Mouse (Mus musculus) gastrocnemius, adult 18-20 months (tissue): ENCODE results near the gene Sema3b. TPM values are rescaled to one million over a fixed set of nuclear protein-coding genes. Genes with fewer than 3 reads are reported as not detected.

Experiments
- DNase-seq: peaks from one replicate; pipeline ENCODE4 v3.0.0; 2021; ENCODE audit warnings: low spot score
- total RNA-seq, 2 experiments: library from RNA; stranded (reverse); gene quantifications; 2 replicates each; pipeline ENCODE4 v1.2.3; 2021

Sema3b gene
- total RNA-seq, 2 experiments from 2014 or later = 11.0 to 11.4 TPM

DNA sequence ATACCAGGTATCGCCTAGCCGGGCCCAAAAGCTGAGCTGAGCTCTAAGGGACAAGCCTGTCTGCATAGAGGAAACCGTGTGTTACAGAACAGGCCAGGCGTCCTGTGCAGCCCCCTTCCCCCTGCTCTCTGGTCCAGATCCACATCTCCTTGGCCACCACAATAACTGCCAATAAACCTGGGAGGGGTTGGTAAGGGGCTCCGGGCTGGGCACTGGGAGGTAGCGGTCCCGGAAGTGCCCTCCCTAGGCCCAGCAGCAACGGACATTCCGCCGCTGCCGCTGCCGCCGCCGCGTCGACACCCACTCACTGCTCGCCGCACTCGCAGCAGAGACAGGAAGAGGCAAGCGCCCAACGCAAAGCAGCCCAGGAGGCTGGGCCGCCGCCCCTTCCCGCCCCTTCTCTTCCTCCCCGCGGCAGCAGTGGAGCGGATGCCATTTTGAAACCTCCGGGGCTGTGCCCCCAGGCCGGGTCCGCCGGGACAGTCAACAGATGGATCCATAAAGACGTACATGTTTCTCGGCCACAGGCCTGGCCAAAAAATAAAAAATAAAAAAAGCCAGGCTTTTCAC, 24.1 kb upstream of the Sema3b start:
- peak; percentile 75 for DNase-seq

DNA sequence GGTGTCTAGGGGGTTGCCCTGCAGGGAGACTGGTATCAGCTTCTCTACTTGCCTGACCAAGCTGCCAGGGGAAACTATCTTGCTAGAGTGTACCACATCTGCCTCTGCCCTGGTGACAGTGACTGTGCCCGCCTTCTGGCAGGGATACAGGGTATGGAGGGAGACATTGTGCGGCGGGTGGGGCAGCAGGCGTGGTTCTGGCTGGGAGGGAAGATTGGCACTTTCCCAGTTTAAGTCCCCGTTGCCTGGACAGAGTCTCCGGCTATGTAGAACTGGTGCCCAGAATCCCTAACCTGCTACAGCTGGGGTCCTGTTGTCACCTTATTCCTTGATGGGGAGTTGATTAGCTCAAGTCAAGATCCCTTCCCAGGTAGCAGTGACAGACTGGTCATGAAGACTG, 23.4 kb upstream of the Sema3b start:
- peak; percentile 46 for DNase-seq

DNA sequence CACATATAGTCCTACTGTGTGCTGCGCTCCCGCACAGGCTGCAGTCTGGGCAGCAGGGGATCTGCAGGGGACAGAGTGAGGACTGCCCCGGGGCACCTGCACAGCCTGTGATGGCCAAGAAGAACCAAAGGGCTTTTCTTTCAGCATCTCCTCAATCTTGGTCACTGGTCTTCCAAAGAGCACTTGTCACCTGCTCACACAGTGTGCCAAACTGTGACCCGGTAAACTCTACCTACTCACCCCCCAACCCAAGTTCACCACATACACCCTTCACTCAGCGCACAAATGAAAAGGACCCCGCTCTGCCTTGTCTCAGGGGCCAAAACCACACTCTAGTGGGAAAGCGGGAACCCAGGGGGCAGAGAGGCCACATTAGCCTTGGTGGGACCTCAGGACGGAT, 22.8 kb upstream of the Sema3b start:
- DNase-seq = no peak

DNA sequence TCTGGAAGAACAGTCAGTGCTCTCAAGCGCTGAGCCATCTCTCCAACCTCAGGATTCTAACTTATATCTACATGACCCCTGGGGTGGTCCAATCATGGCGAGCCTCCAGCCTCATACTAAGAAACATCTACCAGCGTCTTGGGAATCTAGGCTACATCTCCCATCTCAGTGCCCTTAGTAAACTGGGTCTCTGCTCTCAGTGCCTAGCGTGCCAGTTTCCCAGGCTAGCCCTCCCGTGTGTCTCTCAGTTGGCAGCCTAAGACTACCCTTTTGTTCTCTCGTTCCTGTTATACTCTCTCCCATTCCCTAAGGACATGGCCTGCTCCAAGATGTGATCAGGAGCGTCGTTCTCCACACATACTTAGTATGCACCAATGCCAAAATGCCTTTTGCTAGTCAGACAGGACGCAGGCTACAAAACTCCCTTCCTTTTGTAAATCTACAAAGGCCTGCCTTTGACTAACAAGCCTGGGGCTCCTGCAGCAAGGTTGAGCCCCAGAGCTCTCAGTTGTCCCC, 22.3 kb upstream of the Sema3b start:
- DNase-seq = no peak

DNA sequence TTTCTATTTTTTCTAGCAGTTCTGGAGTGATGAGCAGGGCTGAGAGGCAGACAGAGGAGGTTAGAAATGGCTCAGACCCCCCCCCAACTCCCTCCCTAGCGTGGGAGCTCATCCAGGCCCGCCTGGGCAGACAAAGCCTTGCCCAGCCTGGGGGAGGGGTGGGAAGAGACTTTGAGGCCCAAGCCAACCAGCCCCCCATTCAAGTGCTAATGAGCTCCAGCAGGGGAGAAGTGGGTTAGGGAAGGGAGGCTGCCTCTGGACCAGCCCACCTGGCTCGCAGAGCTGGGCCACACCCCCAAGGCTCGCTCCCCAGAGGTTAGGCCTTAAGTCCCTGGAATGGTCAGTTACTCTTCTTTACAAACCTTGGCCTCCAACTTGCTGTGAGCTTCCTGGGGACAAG, 21.5 kb upstream of the Sema3b start:
- no peak for DNase-seq

DNA sequence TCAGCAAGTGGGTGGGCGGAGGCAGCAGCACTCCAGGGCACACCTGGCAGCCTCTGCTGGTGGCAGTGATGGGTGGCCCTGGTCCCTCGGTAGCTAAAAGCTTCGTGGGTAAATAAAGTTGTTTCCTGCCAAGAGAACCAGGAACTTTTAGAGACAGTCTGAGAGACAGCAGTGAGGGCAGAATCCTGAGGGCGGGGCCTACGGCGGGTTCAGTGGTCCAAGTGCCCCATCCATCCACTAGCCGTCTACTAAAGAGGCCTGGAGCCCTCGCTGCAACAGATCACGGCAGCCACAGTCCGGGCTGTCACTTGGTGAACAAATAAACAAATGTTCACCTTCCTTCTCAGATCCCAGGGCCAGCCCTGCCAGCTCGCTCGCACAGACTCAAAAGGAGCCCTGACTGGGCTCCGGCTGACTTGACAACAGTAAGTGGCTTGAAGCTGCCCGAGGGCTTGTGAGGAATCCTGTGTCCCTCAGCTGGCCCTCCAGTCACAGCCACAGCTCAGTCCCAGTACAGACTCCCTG, 20.9 kb upstream of the Sema3b start:
- DNase-seq = no peak

DNA sequence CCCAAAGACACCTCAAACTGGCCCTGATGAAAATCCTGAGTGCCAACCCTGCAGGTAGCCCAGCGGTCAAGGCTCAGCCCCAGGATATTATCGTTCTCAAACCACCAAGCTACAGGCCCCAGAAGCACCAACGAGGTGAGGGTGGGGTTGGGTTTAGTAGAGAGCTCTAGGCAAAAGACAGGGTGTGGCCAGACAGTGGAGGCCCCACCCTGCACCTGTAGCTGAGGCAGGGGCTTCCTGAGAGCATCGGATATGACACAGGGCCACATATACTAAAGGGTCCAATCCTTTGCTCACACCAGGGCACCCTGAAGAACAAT, 20.3 kb upstream of the Sema3b start:
- DNase-seq = no peak

DNA sequence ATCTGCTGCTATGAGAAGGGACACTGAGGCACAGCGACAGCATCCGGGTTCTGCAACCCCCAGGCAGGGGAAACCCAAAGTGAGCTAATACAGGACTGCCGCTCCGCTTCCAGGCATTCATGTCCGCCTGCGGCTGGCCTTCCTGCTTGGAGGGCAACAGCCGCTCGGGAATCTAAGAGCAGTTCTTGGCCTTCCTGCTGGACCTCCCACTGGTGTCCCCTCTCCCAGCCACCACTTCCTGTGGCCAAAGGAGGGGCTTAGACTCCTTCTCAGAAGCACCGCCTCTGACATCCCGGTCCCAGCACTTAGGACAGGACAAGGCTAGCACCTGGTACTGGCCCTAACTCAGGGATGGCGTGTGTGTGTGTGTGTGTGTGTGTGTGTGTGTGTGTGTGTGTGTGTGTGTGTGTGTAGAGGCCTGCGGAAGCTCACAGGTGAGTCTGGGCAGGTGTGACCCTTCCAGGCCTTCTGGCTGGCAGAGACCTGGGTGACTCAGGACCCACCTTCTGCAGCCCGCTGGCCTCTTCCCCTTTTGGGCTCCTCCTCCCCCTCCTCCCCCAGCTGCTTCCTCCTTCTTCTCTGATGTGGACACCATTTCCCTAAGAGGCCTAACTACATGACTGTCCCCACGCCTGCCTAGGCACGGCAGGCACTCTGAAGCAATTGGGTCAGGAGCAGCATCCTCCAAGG, 19.8 kb upstream of the Sema3b start:
- no peak for DNase-seq

DNA sequence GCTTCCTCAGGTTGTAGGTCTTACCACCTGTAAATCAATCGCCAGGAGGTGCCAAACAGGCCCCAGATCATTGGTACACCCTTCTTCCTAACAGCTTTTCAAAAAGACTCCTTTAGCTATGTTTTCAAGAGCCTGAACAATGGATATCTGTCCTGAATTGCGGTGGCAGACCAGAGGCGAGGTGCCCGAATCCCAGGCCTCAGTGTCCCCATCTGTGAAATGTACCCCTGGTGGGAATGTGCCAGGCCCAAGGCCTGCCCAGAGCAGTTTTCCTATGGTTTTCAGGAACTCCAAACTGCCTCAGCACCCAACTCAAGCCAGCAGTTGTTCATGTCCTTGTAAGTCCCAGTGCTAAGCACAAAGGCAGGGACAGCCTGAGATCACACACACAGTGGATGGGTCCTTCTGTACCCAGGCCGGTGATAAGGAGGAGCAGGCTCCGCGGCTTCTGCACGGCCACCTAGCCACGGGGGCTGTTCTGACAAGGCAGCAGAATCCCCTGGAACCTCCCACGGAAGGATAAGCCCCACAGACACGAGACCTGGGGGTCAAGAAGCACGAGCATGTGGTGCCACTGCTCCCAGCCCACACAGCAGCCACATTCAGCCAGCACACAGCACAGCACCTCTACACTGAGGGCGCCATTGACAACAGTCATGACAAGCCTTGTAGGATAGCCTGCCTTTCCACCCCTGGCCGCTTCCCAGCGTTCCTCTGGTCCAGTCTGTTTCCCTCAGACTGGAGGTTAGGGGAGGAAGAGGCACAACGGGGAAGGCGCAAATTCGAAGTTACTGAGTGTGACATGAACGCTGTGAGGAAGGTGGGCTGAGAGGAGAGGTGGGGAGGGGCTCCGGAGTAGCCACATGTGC, 18.6 kb upstream of the Sema3b start:
- no peak for DNase-seq

DNA sequence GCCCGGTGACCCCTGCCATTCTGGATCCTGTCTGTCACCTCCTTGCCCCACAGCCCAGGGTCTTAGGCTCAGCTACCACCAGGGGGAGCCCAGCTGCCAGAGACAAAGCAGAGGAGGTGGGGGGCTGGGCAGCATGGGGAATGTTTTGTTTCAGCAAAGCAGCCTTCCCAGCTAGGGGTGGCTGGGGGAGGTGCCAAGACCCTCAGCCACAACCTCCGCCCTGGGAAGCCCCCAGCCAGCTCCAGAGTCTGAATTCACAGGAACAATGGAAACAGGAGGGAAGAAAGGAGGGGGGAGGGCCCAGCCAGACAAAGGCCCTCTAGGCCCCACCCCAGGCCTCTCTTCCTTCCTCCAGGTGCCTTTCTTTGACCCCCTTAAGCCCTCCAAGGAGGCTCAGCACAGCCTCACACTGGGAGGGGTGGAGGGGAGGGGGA, 17.8 kb upstream of the Sema3b start:
- DNase-seq = peak; percentile 80

DNA sequence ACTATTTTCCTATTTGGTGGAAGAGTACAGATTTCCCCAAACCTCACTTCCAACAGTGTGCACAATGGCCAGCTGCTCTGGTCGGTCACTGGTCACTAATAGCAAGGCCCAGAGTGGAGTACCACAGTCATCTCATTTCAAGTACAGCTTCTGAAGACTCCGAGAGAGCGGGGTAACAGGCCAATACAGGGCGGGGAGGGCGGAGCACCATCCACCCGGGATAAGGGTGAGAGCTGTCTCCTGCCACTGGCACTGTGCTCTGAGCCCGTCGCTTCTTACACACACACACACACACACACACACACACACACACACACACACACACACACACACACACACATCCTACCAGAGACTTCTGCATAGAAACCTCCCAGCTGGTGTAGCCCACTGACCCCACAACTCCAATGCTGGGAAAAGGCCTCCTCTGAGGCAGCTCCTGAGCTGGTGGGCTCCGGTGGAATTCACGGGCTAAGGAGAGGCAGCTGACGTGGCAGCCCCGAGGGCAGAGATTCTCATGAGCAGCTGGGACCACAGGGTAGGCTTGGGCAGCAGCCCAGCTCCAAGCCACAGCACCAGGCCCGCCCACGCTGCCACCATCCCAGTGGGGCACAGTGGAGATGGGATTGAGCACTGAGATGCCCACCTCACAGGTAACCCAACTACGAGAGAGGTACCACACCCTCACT, 17.3 kb upstream of the Sema3b start:
- DNase-seq = no peak

DNA sequence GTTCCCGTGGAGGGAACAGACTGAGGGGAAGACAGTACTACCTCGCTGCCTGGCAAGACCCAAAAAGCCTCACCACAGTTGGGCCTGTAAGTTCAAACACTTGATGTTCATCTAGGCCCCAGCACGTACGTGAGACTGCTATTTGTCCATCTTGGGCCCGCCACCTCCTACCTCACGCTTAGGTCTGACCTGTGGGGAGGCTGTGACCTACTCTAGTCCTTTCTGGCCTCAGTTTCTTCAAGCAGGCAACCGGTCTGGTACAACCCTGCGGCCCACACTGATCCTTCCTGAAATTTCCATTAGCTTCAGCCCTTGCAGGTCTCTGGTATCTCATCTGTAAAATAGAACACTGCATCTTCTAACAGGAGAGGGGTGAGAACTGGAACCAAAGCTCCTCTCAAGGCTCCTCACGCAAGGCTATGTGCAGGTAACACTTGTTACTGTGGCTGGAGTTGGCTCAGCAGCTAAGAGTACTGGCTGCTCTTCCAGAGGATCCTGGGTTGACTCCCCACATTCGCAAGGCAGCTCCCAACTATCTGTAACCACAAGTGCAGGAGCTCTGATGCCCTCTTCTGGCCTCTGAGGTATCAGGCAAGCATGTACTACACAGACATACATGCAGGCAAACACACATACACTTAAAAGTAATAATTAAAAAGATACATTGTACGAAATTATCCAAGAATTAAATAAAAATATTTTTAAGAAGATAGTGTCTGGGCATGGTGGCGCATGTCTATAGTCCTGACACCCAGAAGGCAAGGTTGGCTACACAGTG, 16.5 kb upstream of the Sema3b start:
- DNase-seq = no peak

DNA sequence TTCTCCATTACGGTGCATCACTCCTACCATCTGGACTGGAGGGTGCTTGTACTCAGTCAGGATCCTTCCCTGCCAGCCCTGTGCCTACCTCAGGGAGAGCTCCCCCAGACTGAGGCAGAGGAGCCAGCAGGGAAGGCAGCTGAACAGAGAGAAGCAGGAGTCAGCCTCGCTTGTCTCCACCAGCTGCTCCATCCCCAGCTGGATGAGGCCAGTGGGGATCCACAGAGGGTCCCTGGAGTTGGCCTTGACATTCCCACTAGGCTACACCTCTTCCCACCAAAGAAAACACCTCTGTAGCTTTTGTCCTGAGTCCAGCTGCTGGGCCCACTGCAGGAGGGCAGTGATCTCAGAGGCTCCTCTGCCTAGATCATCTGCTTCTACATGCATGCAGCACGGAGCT, 15.9 kb upstream of the Sema3b start:
- no peak for DNase-seq

DNA sequence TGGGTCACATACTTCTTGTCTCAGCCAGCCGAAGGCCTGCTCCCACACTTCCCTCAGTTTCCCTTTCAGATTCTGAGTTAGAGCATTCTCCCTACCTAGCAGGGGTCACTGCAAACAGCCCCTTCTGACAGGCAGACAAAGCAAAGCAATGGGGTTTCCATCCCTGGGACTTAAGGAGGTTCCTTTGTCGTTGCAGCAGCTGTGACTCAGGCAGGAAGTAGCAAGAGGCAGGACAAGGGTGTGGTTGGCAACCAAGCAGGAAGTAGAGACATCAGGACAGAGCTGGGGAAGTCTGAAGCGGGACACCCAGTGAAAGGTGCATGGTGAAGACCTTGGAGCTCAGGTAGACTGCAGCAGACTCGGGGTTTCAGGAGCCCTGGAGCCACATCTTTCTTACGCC, 15.5 kb upstream of the Sema3b start:
- no peak for DNase-seq

DNA sequence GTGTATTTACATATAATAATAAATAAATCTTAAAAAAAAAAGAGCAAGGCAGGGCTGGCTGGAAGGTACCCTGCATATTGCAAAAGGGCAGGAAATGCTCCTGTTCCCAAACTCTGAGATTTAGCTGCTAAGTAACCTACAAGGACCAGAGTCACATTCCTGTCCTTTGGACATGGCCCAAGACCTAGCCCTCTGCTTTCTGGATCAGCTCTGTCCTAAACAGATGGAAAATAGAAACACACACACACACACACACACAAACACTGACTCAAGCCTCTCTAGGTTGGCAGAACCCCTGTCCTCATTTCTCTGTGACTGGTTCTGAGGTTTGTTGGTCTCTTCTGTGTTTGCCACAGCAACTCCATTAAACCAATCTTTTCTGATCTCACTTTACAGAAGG, 11.9 kb upstream of the Sema3b start:
- no peak for DNase-seq

DNA sequence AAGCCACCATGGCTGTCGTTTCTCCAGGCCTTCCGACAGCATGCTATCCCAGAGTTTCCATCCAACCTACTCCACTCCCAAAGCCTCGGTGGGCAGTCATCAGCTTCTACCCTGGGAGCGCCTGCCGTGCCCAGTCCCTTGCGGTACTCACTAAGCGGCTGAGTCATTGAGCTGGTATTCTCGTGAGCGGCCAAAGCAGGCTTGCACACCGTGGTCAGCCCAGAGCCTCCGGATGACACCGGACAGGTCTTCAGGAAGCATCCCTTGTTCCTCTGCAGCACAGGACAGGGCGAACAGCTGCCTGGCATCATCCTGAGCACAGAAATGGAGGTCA, 10.5 kb upstream of the Sema3b start:
- DNase-seq = no peak

DNA sequence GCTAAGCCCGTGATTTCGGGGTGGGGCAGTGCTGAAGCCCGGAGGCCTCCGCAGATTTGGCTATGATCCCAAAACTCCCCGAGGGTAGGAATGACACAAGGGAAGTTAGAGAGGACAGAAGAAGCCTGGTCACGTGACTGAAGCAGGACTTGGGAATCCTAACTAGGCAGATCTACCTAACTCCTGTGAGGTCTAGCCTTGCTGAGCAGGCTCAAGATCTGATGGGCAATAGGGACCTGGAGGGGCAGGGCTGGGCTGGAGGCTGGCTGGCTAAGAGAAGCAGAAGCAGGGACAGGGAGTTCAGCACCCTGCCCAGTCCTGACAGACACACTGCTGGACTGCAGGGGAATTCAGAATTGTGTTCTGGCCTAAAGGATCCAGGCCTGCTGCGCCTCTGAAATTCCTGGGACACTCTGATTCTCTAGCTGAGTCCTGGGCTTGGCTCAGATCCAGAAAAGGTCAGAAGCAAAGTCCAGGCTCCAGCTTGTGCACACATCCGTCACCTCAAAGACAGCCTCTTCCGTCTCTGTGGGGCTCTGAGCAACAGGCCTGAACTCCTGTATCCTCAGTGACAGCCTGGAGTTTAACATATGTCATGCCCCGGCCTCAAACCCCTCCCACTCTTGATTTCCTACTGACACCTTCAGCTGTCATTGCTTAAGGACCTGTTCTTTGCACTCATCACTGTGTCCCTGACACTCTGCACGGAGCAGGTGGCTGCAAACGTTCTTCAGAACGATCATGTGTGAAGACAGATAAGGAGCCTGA, 9.9 kb upstream of the Sema3b start:
- peak; percentile 63 for DNase-seq

DNA sequence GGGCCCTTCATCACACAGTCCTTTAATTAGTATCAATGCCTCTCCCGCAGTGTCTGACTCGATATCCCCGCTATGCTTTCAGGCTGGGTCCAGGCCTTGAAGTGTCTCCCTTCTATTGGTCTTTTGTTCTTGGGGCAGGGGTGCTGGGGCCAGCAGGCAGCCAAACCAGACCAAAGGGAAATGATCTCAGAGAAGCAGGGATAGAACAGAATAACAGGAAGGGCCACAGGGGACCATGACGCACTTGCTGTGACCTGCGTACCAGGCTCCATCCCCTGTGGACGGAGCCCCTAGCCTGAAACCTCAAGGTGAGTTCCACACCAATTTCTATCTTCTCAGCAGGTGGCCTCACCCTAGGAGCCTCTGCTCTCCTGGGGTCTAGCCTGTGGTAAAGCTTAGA, 9.1 kb upstream of the Sema3b start:
- no peak for DNase-seq

DNA sequence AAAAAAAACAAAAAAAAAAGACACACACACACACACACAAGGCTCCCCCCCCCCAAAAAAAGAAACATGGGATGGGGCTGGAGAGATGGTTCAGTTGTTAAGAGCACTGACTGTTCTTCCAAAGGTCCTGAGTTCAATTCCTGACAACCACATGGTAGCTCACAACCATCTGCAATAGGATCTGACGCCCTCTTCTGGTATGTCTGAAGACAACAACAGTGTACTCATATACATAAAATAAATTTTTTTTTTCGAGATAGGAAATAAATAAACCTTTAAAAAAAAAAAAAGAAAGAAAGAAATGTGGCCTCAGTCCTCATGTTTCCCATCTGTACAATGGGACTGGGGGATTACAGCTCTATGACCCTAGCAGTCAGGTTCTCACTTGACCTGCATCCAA, 8.4 kb upstream of the Sema3b start:
- no peak for DNase-seq

DNA sequence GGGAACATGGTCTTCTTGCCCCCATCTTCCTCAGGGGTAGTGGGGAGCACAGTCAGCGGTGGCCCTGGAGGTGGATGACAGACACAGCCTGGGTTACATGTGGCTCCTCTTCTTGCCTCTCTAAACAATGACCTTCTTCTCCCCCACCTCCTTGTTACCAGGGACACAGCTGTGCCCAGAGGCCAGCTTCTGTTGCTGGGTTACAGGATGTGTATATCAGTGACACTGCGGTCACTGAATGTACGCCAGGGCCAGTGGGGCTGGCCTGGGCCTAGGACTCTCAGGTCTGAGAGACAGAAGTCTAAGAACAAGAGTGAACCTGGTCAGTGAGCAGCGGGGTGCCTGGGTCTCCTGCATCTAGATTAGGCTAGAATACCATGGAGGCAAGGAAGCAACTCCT, 6.0 kb upstream of the Sema3b start:
- DNase-seq = no peak
